Comparison of ENCODE assay signal across 10 mouse cellular contexts in the genomic region with DNA sequence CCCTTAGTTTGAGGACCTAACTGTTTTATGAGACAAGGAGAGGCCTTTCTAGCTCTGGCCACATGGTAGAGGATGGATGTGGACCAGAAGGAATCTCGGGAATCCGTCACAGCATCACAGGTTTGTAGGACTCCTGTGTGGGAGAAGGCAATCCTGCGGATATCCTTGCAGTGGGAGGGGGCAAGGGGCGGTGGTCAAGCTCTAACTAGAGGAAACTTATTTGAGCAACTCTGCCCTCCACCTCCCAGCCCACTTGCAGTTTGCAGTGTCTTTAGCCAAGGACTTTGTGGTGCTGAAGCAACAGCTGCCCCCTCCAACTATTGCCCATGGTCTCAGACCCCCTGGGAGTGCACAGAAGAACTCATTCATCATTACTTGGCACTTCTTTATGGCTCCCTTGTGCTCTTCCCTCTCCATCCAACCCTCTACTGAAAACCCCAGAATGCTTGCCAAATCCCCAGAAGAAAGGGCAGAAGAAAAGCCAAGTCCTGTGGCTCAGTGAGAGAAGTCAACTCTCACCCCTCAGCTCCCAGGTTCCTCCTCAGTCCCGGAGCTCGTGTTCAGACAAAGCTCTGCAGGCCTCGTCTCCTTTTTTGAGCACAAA.
DNase-seq lines count a peak whose midpoint lies in the region; ATAC-seq lines count a peak whose summit lies in the region.
"Had no signal": no experiment of that assay in that cellular context is flagged by ENCODE, and none has a peak within 500 bp of the region (broad histone marks: within the 10 kb centered on the region; RNA-seq: fewer than 3 reads in every experiment).

No protein-coding gene starts in this region.

- no peak overlapping the region for H3K4me3 ChIP-seq in neural tube, embryonic 11.5 days (ENCODE audit: low read depth, low read length)
- H3K4me3 ChIP-seq in forebrain, embryonic 16.5 days (replicated peaks; ENCODE audit: low read length): no peak overlapping the region
- H3K4me3 ChIP-seq in neural tube, embryonic 15.5 days (replicated peaks): no peak overlapping the region
- H3K4me3 ChIP-seq: embryonic facial prominence, embryonic 10.5 days; gastrocnemius, adult 2 months had no signal

- H3K4me2 ChIP-seq in neural tube, embryonic 11.5 days (ENCODE audit: low read depth): no peak overlapping the region
- no peak overlapping the region for H3K4me2 ChIP-seq in forebrain, embryonic 16.5 days (ENCODE audit: low read length)
- no peak overlapping the region; the same call in 1 of the 2 replicates for H3K4me2 ChIP-seq in neural tube, embryonic 15.5 days

- no peak overlapping the region for H3K9ac ChIP-seq in neural tube, embryonic 11.5 days (ENCODE audit: low read length)
- H3K9ac ChIP-seq in forebrain, embryonic 16.5 days (replicated peaks; ENCODE audit: low read depth, low read length): no peak overlapping the region
- H3K9ac ChIP-seq in neural tube, embryonic 15.5 days (replicated peaks): no peak overlapping the region

- 0 out of 2 replicates have a peak overlapping the region, but pooled peaks have one; percentile 68 for H3K27ac ChIP-seq in neural tube, embryonic 11.5 days (ENCODE audit: low read depth, low read length)
- H3K27ac ChIP-seq in forebrain, embryonic 16.5 days (ENCODE audit: low read length): peak overlapping the region; percentile 95
- peak overlapping the region; percentile 80 for H3K27ac ChIP-seq in neural tube, embryonic 15.5 days (replicated peaks)
- H3K27ac ChIP-seq: embryonic facial prominence, embryonic 10.5 days; gastrocnemius, adult 2 months had no signal

- no peaks in the 10 kb centered on the region for H3K27me3 ChIP-seq in neural tube, embryonic 11.5 days (ENCODE audit: control insufficient read depth, insufficient read depth, low read length)
- H3K27me3 ChIP-seq in forebrain, embryonic 16.5 days (replicated peaks; ENCODE audit: control insufficient read depth, insufficient read depth, low read length): no peaks in the 10 kb centered on the region
- no peaks in the 10 kb centered on the region for H3K27me3 ChIP-seq in neural tube, embryonic 15.5 days (replicated peaks)

- H3K9me3 ChIP-seq in neural tube, embryonic 11.5 days (ENCODE audit: control insufficient read depth, low read length): no peaks in the 10 kb centered on the region
- no peaks in the 10 kb centered on the region for H3K9me3 ChIP-seq in forebrain, embryonic 16.5 days (ENCODE audit: control insufficient read depth, low read length)
- no peaks in the 10 kb centered on the region for H3K9me3 ChIP-seq in neural tube, embryonic 15.5 days (replicated peaks)
- H3K9me3 ChIP-seq: embryonic facial prominence, embryonic 10.5 days had no signal

- H3K36me3 ChIP-seq in neural tube, embryonic 11.5 days (ENCODE audit: control insufficient read depth, insufficient read depth, low read length): no peaks in the 10 kb centered on the region
- H3K36me3 ChIP-seq in forebrain, embryonic 16.5 days (ENCODE audit: control insufficient read depth, insufficient read depth): no peaks in the 10 kb centered on the region
- no peaks in the 10 kb centered on the region for H3K36me3 ChIP-seq in neural tube, embryonic 15.5 days
- H3K36me3 ChIP-seq: embryonic facial prominence, embryonic 10.5 days had no signal

- no peak for ATAC-seq in neural tube, embryonic 11.5 days (ENCODE audit: insufficient read depth, low FRiP score, low TSS enrichment)
- peak; percentile 16; the same call in 1 of the 2 replicates for ATAC-seq in forebrain, embryonic 16.5 days
- ATAC-seq in neural tube, embryonic 15.5 days (ENCODE audit: low FRiP score): peak; percentile 30; the same call in 1 of the 2 replicates

- peak; percentile 20 for DNase-seq in neural tube, embryonic 11.5 days (ENCODE audit: low spot score)
- no peak for DNase-seq in neural tube, embryonic 10.5 days (ENCODE audit: extremely low spot score, low spot score)
- DNase-seq in left cerebral cortex, adult 8-10 months (ENCODE audit: low spot score in 2 of 2): peak; percentile 17 to 58
- no peak for DNase-seq in thymus, postnatal 25 days
- no peak for DNase-seq in kidney, postnatal 25 days
- DNase-seq: gastrocnemius, adult 2 months; heart, postnatal 14 days had no signal

- 69% methylated on average over 7 of the region's 7 CpGs for WGBS in neural tube, embryonic 11.5 days
- WGBS in forebrain, embryonic 16.5 days: 46% methylated on average over 7 of the region's 7 CpGs
- 55% methylated on average over 7 of the region's 7 CpGs for WGBS in neural tube, embryonic 15.5 days

- peaks cover 3% of the 10 kb centered on the region; the same call in 1 of the 2 replicates for H3K4me1 ChIP-seq in neural tube, embryonic 11.5 days (ENCODE audit: control insufficient read depth, insufficient read depth, low read length)
- peaks cover 45% of the 10 kb centered on the region for H3K4me1 ChIP-seq in forebrain, embryonic 16.5 days (replicated peaks; ENCODE audit: control insufficient read depth, insufficient read depth, low read length)
- peaks cover 35% of the 10 kb centered on the region for H3K4me1 ChIP-seq in neural tube, embryonic 15.5 days

Comparison
In these comparisons a context has a peak if more than half of its experiments do, and no peak if none do; other contexts are left out.
1. DNase-seq: peak in neural tube, embryonic 11.5 days (single experiment) and left cerebral cortex, adult 8-10 months (2 of 2); none in neural tube, embryonic 10.5 days (single experiment), thymus, postnatal 25 days (single experiment) and kidney, postnatal 25 days (0 of 2).
2. Peak in every context shown above with its lines, with median percentiles within 50 percentile points of each other: H3K27ac ChIP-seq.